In genomic region chr13:104542123-104542758, GRCm38 (mm10) we compare ENCODE assay signal across 20 mouse cellular contexts.
DNase-seq lines count a peak whose midpoint lies in the region; ATAC-seq and TF ChIP-seq lines count a peak whose summit lies in the region.
"Had no signal": no experiment of that assay in that cellular context is flagged by ENCODE, and none has a peak within 500 bp of the region (broad histone marks: within the 10 kb centered on the region; RNA-seq: fewer than 3 reads in every experiment).

No protein-coding gene starts in this region.

- no peak for TF ChIP-seq CTCF in lung, embryonic 14.5 days (IDR thresholded peaks at IDR 0.05; ENCODE audit: low read depth)
- TF ChIP-seq CTCF in lung, adult 2 months (IDR thresholded peaks at IDR 0.05; ENCODE audit: insufficient read depth, low read length): no peak

- H3K4me1 ChIP-seq in lung, embryonic 14.5 days (ENCODE audit: insufficient read depth): no peaks in the 10 kb centered on the region
- 0 out of 2 replicates have a peak, but pooled peaks cover 3% of the 10 kb centered on the region for H3K4me1 ChIP-seq in lung, adult 2 months (ENCODE audit: control insufficient read depth, insufficient read depth, low read length)
- H3K4me1 ChIP-seq in intestine, embryonic 15.5 days (replicated peaks): 0 out of 2 replicates have a peak, but pooled peaks cover 4% of the 10 kb centered on the region
- no peaks in the 10 kb centered on the region for H3K4me1 ChIP-seq in stomach, embryonic 15.5 days
- H3K4me1 ChIP-seq in forebrain, embryonic 11.5 days (replicated peaks; ENCODE audit: control insufficient read depth, insufficient read depth, low read length): no peaks in the 10 kb centered on the region
- H3K4me1 ChIP-seq: hindbrain, embryonic 12.5 days had no signal

- no peaks in the 10 kb centered on the region for H3K36me3 ChIP-seq in lung, embryonic 14.5 days (ENCODE audit: insufficient read depth)
- no peaks in the 10 kb centered on the region for H3K36me3 ChIP-seq in intestine, embryonic 15.5 days
- H3K36me3 ChIP-seq in stomach, embryonic 15.5 days: no peaks in the 10 kb centered on the region
- no peaks in the 10 kb centered on the region for H3K36me3 ChIP-seq in forebrain, embryonic 11.5 days (ENCODE audit: control insufficient read depth, insufficient read depth, low read length)
- H3K36me3 ChIP-seq: embryonic facial prominence, embryonic 12.5 days; forebrain, embryonic 10.5 days; heart, embryonic 15.5 days; hindbrain, embryonic 12.5 days; neural tube, embryonic 12.5 days had no signal

- no peak overlapping the region for H3K4me2 ChIP-seq in lung, embryonic 14.5 days
- H3K4me2 ChIP-seq in intestine, embryonic 15.5 days (replicated peaks): no peak overlapping the region
- no peak overlapping the region for H3K4me2 ChIP-seq in stomach, embryonic 15.5 days
- no peak overlapping the region for H3K4me2 ChIP-seq in forebrain, embryonic 11.5 days (ENCODE audit: low read depth, low read length, severe bottlenecking)
- H3K4me2 ChIP-seq: embryonic facial prominence, embryonic 12.5 days; heart, embryonic 15.5 days; hindbrain, embryonic 12.5 days; liver, embryonic 11.5 days; neural tube, embryonic 12.5 days had no signal

- no peaks in the 10 kb centered on the region for H3K27me3 ChIP-seq in lung, embryonic 14.5 days (ENCODE audit: insufficient read depth, low read length)
- no peaks in the 10 kb centered on the region for H3K27me3 ChIP-seq in intestine, embryonic 15.5 days (replicated peaks)
- H3K27me3 ChIP-seq in stomach, embryonic 15.5 days (replicated peaks): no peaks in the 10 kb centered on the region
- no peaks in the 10 kb centered on the region for H3K27me3 ChIP-seq in forebrain, embryonic 11.5 days (ENCODE audit: control insufficient read depth, insufficient read depth, low read length)
- H3K27me3 ChIP-seq: CH12.LX; embryonic facial prominence, embryonic 12.5 days; heart, embryonic 15.5 days; hindbrain, embryonic 12.5 days; neural tube, embryonic 12.5 days had no signal

- peak; percentile 56; the same call in 1 of the 2 replicates for ATAC-seq in lung, embryonic 14.5 days (ENCODE audit: insufficient read depth)
- peak; percentile 28; the same call in 1 of the 2 replicates for ATAC-seq in intestine, embryonic 15.5 days
- no peak for ATAC-seq in stomach, embryonic 15.5 days (ENCODE audit: insufficient read depth, low FRiP score, low read depth)
- ATAC-seq in forebrain, embryonic 11.5 days (replicated peaks; ENCODE audit: low FRiP score): no peak

- H3K27ac ChIP-seq in lung, embryonic 14.5 days (ENCODE audit: low read depth): no peak overlapping the region; the same call in 1 of the 2 replicates
- peak overlapping the region; percentile 79 for H3K27ac ChIP-seq in intestine, embryonic 15.5 days
- H3K27ac ChIP-seq in stomach, embryonic 15.5 days: peak overlapping the region; percentile 17; the same call in 1 of the 2 replicates
- no peak overlapping the region for H3K27ac ChIP-seq in forebrain, embryonic 11.5 days (ENCODE audit: low read depth, low read length)
- H3K27ac ChIP-seq: forebrain, embryonic 10.5 days; heart, embryonic 15.5 days; hindbrain, embryonic 12.5 days; neural tube, embryonic 12.5 days had no signal

- TF ChIP-seq POLR2A in lung, adult 2 months (IDR thresholded peaks at IDR 0.05; ENCODE audit: borderline replicate concordance, extremely low read depth, low read depth, low read length): no peak

- 69% methylated on average over 10 of the region's 10 CpGs for WGBS in lung, embryonic 14.5 days
- 61% methylated on average over 10 of the region's 10 CpGs for WGBS in lung, adult 2 months
- WGBS in intestine, embryonic 15.5 days: 75% methylated on average over 10 of the region's 10 CpGs
- WGBS in stomach, embryonic 15.5 days: 76% methylated on average over 10 of the region's 10 CpGs
- WGBS in forebrain, embryonic 11.5 days: 83% methylated on average over 10 of the region's 10 CpGs

- no peak overlapping the region for H3K4me3 ChIP-seq in lung, embryonic 14.5 days (ENCODE audit: low read depth, low read length)
- H3K4me3 ChIP-seq in lung, adult 2 months (replicated peaks; ENCODE audit: extremely low read depth, low read depth, low read length): no peak overlapping the region
- H3K4me3 ChIP-seq in intestine, embryonic 15.5 days (replicated peaks): no peak overlapping the region
- H3K4me3 ChIP-seq in stomach, embryonic 15.5 days (replicated peaks): no peak overlapping the region
- no peak overlapping the region for H3K4me3 ChIP-seq in forebrain, embryonic 11.5 days (ENCODE audit: low read depth, low read length)
- H3K4me3 ChIP-seq: embryonic facial prominence, embryonic 12.5 days; forebrain, embryonic 10.5 days; heart, embryonic 15.5 days; hindbrain, embryonic 12.5 days; neural tube, embryonic 12.5 days had no signal

- H3K9me3 ChIP-seq in lung, embryonic 14.5 days (ENCODE audit: low read depth, low read length): no peaks in the 10 kb centered on the region
- H3K9me3 ChIP-seq in intestine, embryonic 15.5 days: no peaks in the 10 kb centered on the region
- no peaks in the 10 kb centered on the region for H3K9me3 ChIP-seq in stomach, embryonic 15.5 days
- H3K9me3 ChIP-seq in forebrain, embryonic 11.5 days (ENCODE audit: control insufficient read depth, low read length): no peaks in the 10 kb centered on the region
- H3K9me3 ChIP-seq: embryonic facial prominence, embryonic 12.5 days; forebrain, embryonic 10.5 days; heart, embryonic 15.5 days; hindbrain, embryonic 12.5 days had no signal

- H3K9ac ChIP-seq in lung, embryonic 14.5 days: no peak overlapping the region
- no peak overlapping the region for H3K9ac ChIP-seq in intestine, embryonic 15.5 days
- H3K9ac ChIP-seq in stomach, embryonic 15.5 days: no peak overlapping the region
- H3K9ac ChIP-seq in forebrain, embryonic 11.5 days (ENCODE audit: low read length): no peak overlapping the region
- H3K9ac ChIP-seq: embryonic facial prominence, embryonic 12.5 days; heart, embryonic 15.5 days; hindbrain, embryonic 12.5 days; neural tube, embryonic 12.5 days had no signal

- DNase-seq in lung, embryonic 14.5 days: peak; percentile 37
- DNase-seq in lung, adult 2 months: no peak
- peak; percentile 9 for DNase-seq in lung, postnatal 25 days (ENCODE audit: low spot score)
- no peak for DNase-seq in forebrain, embryonic 11.5 days (ENCODE audit: low spot score)
- no peak for DNase-seq in layer of hippocampus, postnatal 36 days
- no peak for DNase-seq in testis, postnatal 10 days (ENCODE audit: low spot score)
- DNase-seq: adrenal gland, postnatal 25 days; cerebellum, postnatal 25 days; gastrocnemius, postnatal 25 days; kidney, adult 11 months; thymus, postnatal 4 days had no signal

Comparison
In these comparisons a context has a peak if more than half of its experiments do, and no peak if none do; other contexts are left out.
1. DNase-seq: peak in lung, embryonic 14.5 days (single experiment) and lung, postnatal 25 days (single experiment); none in lung, adult 2 months (single experiment), forebrain, embryonic 11.5 days (single experiment), layer of hippocampus, postnatal 36 days (0 of 2) and testis, postnatal 10 days (single experiment).
2. ATAC-seq: peak in lung, embryonic 14.5 days (single experiment) and intestine, embryonic 15.5 days (single experiment); none in stomach, embryonic 15.5 days (single experiment) and forebrain, embryonic 11.5 days (single experiment).
3. H3K27ac ChIP-seq: peak in intestine, embryonic 15.5 days (single experiment) and stomach, embryonic 15.5 days (single experiment); none in lung, embryonic 14.5 days (single experiment) and forebrain, embryonic 11.5 days (single experiment).